Mouse (Mus musculus): Measurements from ENCODE around the gene Arpc4. TPM values are rescaled to one million over a fixed set of nuclear protein-coding genes. Genes with fewer than 3 reads are reported as not detected.

The Arpc4 gene
- polyA plus RNA-seq, 1 experiment from 2014 or later = 230 TPM

DNA sequence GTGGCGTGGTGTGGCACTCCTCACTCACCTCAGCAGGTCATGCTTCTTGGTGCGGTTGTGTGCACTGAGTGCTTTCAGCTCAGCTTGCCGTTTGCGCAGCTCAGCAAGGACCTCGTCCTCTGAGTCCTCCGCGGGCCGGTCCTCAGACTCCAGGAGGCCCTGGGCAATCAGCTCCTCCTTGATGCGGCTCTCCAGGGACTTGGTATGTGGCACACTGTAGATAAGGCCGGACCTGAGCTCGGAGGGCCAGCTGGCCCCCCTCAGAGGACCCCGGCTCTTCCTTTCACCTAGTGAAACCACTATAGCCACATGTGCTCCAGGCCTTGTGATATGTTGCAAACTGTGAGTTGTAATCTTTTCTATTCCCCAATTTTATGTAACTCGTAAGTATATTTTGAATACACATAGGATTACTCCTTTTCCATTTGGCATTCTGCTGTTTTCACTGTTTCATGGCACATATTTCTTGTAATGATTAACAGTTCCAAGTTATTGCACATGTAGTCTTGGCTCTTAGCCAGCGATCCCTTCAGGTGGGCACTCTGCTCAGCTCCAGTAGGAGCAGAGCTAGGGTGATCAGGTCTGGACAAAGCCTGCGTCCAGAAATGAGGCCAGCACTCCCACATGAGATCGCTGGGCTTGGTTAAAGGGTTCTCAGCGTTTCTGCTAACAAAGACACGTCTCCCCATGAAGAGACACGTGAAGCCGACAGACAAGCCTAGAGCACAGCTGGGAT lies 7.6 kb upstream of the Arpc4 start:
- WGBS = 94% methylated on average over 20 of the region's 20 CpGs
- Histone ChIP-seq H3K9ac (replicated peaks; ENCODE audit: low read depth, low read length) (no peak overlapping the region), H3K27ac (ENCODE audit: low read length) (no peak overlapping the region), H3K27me3 (ENCODE audit: control insufficient read depth, insufficient read depth, low read length) (no peaks in the 10 kb centered on the region), H3K36me3 (ENCODE audit: control insufficient read depth, insufficient read depth, low read length) (peaks cover 56% of the 10 kb centered on the region), H3K4me3 (ENCODE audit: low read depth, low read length) (no peak overlapping the region), H3K4me1 (ENCODE audit: control insufficient read depth, insufficient read depth, low read length) (no peaks in the 10 kb centered on the region), H3K9me3 (ENCODE audit: control insufficient read depth, low read depth, low read length) (no peaks in the 10 kb centered on the region), H3K4me2 (replicated peaks; ENCODE audit: low read depth, low read length) (no peak overlapping the region)
- ATAC-seq (ENCODE audit: insufficient number of reproducible peaks, insufficient read depth, low FRiP score, low read depth) = no peak

- Histone ChIP-seq H3K4me1 (ENCODE audit: control insufficient read depth, insufficient read depth, low read length) (no peaks in the 10 kb centered on the region), H3K27ac (ENCODE audit: low read length) (no peak overlapping the region), H3K4me2 (replicated peaks; ENCODE audit: low read depth, low read length) (no peak overlapping the region), H3K9ac (replicated peaks; ENCODE audit: low read depth, low read length) (no peak overlapping the region), H3K27me3 (ENCODE audit: control insufficient read depth, insufficient read depth, low read length) (no peaks in the 10 kb centered on the region), H3K9me3 (ENCODE audit: control insufficient read depth, low read depth, low read length) (no peaks in the 10 kb centered on the region), H3K36me3 (ENCODE audit: control insufficient read depth, insufficient read depth, low read length) (peaks cover 49% of the 10 kb centered on the region), H3K4me3 (ENCODE audit: low read depth, low read length) (no peak overlapping the region)
- 94% methylated on average over 4 of the region's 4 CpGs for WGBS
- ATAC-seq (ENCODE audit: insufficient number of reproducible peaks, insufficient read depth, low FRiP score, low read depth) = no peak
Observed at GRCm38 (mm10) chr6:113373491-113373890, 4.4 kb upstream of the Arpc4 start.

- Histone ChIP-seq H3K27ac (ENCODE audit: low read length) (peak overlapping the region; percentile 95), H3K4me2 (replicated peaks; ENCODE audit: low read depth, low read length) (peak overlapping the region; percentile 52), H3K4me1 (ENCODE audit: control insufficient read depth, insufficient read depth, low read length) (peaks cover 7% of the 10 kb centered on the region; the same call in 1 of the 2 replicates), H3K4me3 (ENCODE audit: low read depth, low read length) (peak overlapping the region; percentile 90), H3K9me3 (ENCODE audit: control insufficient read depth, low read depth, low read length) (no peaks in the 10 kb centered on the region), H3K9ac (replicated peaks; ENCODE audit: low read depth, low read length) (peak overlapping the region; percentile 94), H3K27me3 (ENCODE audit: control insufficient read depth, insufficient read depth, low read length) (no peaks in the 10 kb centered on the region), H3K36me3 (ENCODE audit: control insufficient read depth, insufficient read depth, low read length) (peaks cover 40% of the 10 kb centered on the region)
- ATAC-seq (ENCODE audit: insufficient number of reproducible peaks, insufficient read depth, low FRiP score, low read depth) = no peak
- WGBS = 6% methylated on average over 7 of the region's 7 CpGs
Observed at GRCm38 (mm10) chr6:113377172-113377495, 781 bp upstream of the Arpc4 start.

GRCm38 (mm10) chr6:113379246-113379645 lies 1.3 kb downstream of the Arpc4 start:
- 86% methylated on average over 6 of the region's 6 CpGs for WGBS
- peak overlapping the region; percentile 90 for H3K4me3 ChIP-seq (ENCODE audit: low read depth, low read length)
- 0 out of 2 replicates have a peak overlapping the region, but pooled peaks have one; percentile 11 for H3K9ac ChIP-seq (replicated peaks; ENCODE audit: low read depth, low read length)
- no peaks in the 10 kb centered on the region for H3K27me3 ChIP-seq (ENCODE audit: control insufficient read depth, insufficient read depth, low read length)
- H3K27ac ChIP-seq (ENCODE audit: low read length) = no peak overlapping the region
- H3K4me2 ChIP-seq (replicated peaks; ENCODE audit: low read depth, low read length) = peak overlapping the region; percentile 90
- H3K4me1 ChIP-seq (ENCODE audit: control insufficient read depth, insufficient read depth, low read length) = peaks cover 7% of the 10 kb centered on the region; the same call in 1 of the 2 replicates
- H3K9me3 ChIP-seq (ENCODE audit: control insufficient read depth, low read depth, low read length) = no peaks in the 10 kb centered on the region
- peaks cover 42% of the 10 kb centered on the region for H3K36me3 ChIP-seq (ENCODE audit: control insufficient read depth, insufficient read depth, low read length)
- no peak for ATAC-seq (ENCODE audit: insufficient number of reproducible peaks, insufficient read depth, low FRiP score, low read depth)

DNA sequence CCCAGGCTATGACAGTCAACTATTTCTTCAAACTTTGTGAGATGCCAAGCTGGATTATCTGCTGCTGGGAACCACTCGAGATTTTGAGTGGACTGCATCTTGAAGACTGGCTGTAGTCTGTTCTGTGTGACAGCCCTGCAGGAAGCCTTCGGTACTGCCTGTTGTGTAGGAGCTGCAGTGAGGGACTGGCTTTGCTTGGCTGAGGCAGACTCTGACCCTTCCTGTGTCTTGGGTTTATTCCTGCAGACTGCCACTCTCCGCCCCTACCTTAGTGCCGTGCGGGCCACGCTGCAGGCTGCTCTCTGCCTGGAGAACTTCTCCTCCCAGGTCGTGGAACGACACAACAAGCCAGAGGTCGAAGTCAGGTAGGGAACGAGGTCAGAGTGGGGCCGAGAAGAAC lies 2.6 kb downstream of the Arpc4 start:
- 91% methylated on average over 11 of the region's 11 CpGs for WGBS
- Histone ChIP-seq H3K27me3 (ENCODE audit: control insufficient read depth, insufficient read depth, low read length) (no peaks in the 10 kb centered on the region), H3K4me1 (ENCODE audit: control insufficient read depth, insufficient read depth, low read length) (peaks cover 7% of the 10 kb centered on the region; the same call in 1 of the 2 replicates), H3K4me2 (replicated peaks; ENCODE audit: low read depth, low read length) (no peak overlapping the region), H3K4me3 (ENCODE audit: low read depth, low read length) (no peak overlapping the region), H3K9ac (replicated peaks; ENCODE audit: low read depth, low read length) (no peak overlapping the region), H3K27ac (ENCODE audit: low read length) (no peak overlapping the region), H3K36me3 (ENCODE audit: control insufficient read depth, insufficient read depth, low read length) (peaks cover 44% of the 10 kb centered on the region), H3K9me3 (ENCODE audit: control insufficient read depth, low read depth, low read length) (no peaks in the 10 kb centered on the region)
- no peak for ATAC-seq (ENCODE audit: insufficient number of reproducible peaks, insufficient read depth, low FRiP score, low read depth)

DNA sequence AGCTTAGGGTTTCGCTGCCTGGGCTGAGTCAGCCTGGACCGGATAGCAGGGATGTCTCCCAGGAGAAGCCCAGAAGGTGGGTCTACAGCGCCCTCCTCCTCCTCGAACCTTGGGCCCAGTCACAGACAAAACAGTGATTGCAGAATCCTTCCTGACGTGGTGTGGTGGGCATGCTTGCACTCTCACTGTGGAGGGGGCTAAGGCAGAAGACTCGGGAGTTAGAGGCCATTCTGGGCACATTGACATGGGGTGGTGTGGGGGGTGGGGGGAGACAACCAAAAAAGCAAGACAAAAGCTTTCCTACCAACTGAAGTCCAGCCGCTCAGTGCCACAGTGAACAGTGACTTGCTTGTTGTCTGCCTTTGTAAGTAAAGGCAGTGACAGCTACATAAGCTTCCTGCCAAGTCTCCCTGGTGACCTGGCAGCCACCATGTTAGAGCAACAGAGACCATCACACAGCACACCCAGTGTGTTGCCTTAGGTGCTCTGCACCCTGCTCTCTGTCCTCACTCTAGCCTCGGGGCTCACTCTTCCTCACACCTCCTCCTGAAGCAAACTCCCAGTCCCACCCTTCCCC lies 6.5 kb downstream of the Arpc4 start:
- Histone ChIP-seq H3K4me2 (replicated peaks; ENCODE audit: low read depth, low read length) (no peak overlapping the region), H3K9me3 (ENCODE audit: control insufficient read depth, low read depth, low read length) (no peaks in the 10 kb centered on the region), H3K9ac (replicated peaks; ENCODE audit: low read depth, low read length) (no peak overlapping the region), H3K36me3 (ENCODE audit: control insufficient read depth, insufficient read depth, low read length) (peaks cover 78% of the 10 kb centered on the region), H3K27ac (ENCODE audit: low read length) (no peak overlapping the region), H3K27me3 (ENCODE audit: control insufficient read depth, insufficient read depth, low read length) (no peaks in the 10 kb centered on the region), H3K4me3 (ENCODE audit: low read depth, low read length) (no peak overlapping the region), H3K4me1 (ENCODE audit: control insufficient read depth, insufficient read depth, low read length) (peaks cover 2% of the 10 kb centered on the region; the same call in 1 of the 2 replicates)
- ATAC-seq (ENCODE audit: insufficient number of reproducible peaks, insufficient read depth, low FRiP score, low read depth) = no peak
- 94% methylated on average over 8 of the region's 8 CpGs for WGBS

GRCm38 (mm10) chr6:113385160-113385714 lies 7.3 kb downstream of the Arpc4 start:
- WGBS = 84% methylated on average over 11 of the region's 11 CpGs
- Histone ChIP-seq H3K9me3 (ENCODE audit: control insufficient read depth, low read depth, low read length) (no peaks in the 10 kb centered on the region), H3K27ac (ENCODE audit: low read length) (no peak overlapping the region), H3K4me3 (ENCODE audit: low read depth, low read length) (no peak overlapping the region), H3K4me1 (ENCODE audit: control insufficient read depth, insufficient read depth, low read length) (no peaks in the 10 kb centered on the region), H3K9ac (replicated peaks; ENCODE audit: low read depth, low read length) (no peak overlapping the region), H3K27me3 (ENCODE audit: control insufficient read depth, insufficient read depth, low read length) (no peaks in the 10 kb centered on the region), H3K4me2 (replicated peaks; ENCODE audit: low read depth, low read length) (no peak overlapping the region), H3K36me3 (ENCODE audit: control insufficient read depth, insufficient read depth, low read length) (peaks cover 86% of the 10 kb centered on the region)
- no peak for ATAC-seq (ENCODE audit: insufficient number of reproducible peaks, insufficient read depth, low FRiP score, low read depth)

GRCm38 (mm10) chr6:113386025-113386424 lies 8.1 kb downstream of the Arpc4 start:
- Histone ChIP-seq H3K9me3 (ENCODE audit: control insufficient read depth, low read depth, low read length) (no peaks in the 10 kb centered on the region), H3K27me3 (ENCODE audit: control insufficient read depth, insufficient read depth, low read length) (no peaks in the 10 kb centered on the region), H3K36me3 (ENCODE audit: control insufficient read depth, insufficient read depth, low read length) (peaks cover 81% of the 10 kb centered on the region), H3K9ac (replicated peaks; ENCODE audit: low read depth, low read length) (no peak overlapping the region), H3K4me2 (replicated peaks; ENCODE audit: low read depth, low read length) (no peak overlapping the region), H3K4me3 (ENCODE audit: low read depth, low read length) (no peak overlapping the region), H3K4me1 (ENCODE audit: control insufficient read depth, insufficient read depth, low read length) (no peaks in the 10 kb centered on the region), H3K27ac (ENCODE audit: low read length) (no peak overlapping the region)
- 49% methylated on average over 3 of the region's 3 CpGs for WGBS
- ATAC-seq (ENCODE audit: insufficient number of reproducible peaks, insufficient read depth, low FRiP score, low read depth) = no peak; the same call in 1 of the 2 replicates

Measured in stomach, embryonic 14.5 days (tissue).